Mouse (Mus musculus) T-helper 1 cell (primary cell): Measurements from ENCODE around the gene Nell2.

ENCODE experiments used
- in situ Hi-C: fragments of 300-600 bp; cut with MboI, MseI; formaldehyde crosslinking; loops from one replicate; pipeline ENCODE4 v1.15.1; 2025; ENCODE audit warnings: high pct_unique_total_duplicates

The Nell2 gene

DNA sequence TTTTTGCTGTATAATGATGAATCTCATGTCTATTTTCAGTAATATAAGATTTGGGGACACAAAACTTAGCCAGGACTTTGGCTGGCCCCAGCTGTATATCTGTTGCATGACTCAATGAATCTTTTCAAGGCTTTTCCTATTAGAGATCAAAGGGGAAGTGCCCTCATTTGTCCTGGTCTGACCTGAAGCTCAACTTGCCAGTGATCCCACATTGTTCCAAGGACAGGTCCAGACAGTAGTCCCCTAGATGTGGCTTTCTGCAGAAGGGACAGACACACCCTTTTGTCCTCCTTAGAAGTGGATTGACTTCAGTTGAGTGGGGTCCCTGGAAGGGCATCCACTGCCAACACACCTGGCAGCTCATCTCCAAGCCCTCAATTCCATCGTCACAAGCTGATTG is 173.6 kb downstream of the Nell2 start:
- in situ Hi-C loops = no loop called here

- in situ Hi-C loops = no loop called here
Measured at GRCm38 (mm10) chr15:95334323-95335296, 193.7 kb downstream of the Nell2 start.

GRCm38 (mm10) chr15:95333229-95333628 is 195.1 kb downstream of the Nell2 start:
- in situ Hi-C loops = no loop called here

GRCm38 (mm10) chr15:95330926-95331325 is 197.4 kb downstream of the Nell2 start:
- in situ Hi-C loops = no loop called here

DNA sequence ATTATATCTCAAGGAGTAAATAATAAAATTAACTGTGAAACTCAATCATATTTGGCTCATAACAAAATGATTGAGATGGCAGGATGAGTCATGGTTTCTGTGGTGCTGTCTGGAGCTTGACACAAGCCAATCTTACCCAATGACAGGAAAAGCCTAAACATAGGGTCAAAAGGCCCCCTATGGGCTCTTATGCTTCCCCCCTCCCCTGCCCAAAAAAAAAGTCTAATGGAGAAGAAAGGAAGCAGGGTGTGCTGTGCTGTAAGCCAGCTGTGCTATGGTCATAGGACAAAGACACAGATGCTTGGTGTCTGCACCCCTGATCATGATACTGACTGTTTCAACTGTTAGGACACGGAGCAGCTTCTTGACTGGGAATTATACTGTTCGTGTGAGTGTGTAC is 205.6 kb downstream of the Nell2 start:
- in situ Hi-C loops = no loop called here

GRCm38 (mm10) chr15:95316626-95317025 is 211.7 kb downstream of the Nell2 start:
- in situ Hi-C loops = no loop called here

- in situ Hi-C loops = no loop called here
Measured at GRCm38 (mm10) chr15:95314808-95315145, 213.6 kb downstream of the Nell2 start.

DNA sequence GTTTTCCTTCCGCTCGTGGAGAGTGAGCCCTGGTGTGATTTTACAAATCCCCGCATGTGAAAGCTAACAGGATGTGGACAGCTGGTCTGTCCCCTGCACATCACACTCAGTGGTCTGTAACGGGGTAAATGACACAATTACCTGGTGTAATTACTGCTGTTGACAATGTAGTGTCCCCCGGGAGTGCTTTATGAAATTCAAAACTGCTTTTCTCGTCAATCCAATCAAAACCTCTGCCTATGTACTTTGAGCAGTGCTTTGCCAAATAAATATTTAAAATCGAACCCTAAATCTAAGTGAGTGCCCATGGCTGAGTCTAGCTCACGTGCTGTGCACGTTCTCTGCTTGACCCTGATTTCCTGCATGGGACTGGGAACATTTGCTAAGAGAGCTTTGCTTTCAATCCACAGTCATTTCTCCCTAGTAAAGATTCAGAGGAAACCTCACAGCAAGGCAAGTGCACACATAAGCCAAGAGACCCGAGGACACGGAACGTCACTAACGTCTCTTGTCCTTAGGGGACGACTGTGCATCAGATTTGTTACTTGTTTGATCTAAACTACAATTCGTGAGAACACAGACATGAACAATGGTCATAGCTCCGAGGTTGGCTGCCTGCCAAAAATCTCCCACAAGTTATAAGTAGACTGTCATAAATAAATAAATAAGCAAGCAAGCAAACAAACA is 214.1 kb downstream of the Nell2 start:
- in situ Hi-C loops = no loop called here

- in situ Hi-C loops = no loop called here
Measured at GRCm38 (mm10) chr15:95313286-95313685, 215.1 kb downstream of the Nell2 start.

GRCm38 (mm10) chr15:95304102-95304501 is 224.3 kb downstream of the Nell2 start:
- in situ Hi-C loops = no loop called here

DNA sequence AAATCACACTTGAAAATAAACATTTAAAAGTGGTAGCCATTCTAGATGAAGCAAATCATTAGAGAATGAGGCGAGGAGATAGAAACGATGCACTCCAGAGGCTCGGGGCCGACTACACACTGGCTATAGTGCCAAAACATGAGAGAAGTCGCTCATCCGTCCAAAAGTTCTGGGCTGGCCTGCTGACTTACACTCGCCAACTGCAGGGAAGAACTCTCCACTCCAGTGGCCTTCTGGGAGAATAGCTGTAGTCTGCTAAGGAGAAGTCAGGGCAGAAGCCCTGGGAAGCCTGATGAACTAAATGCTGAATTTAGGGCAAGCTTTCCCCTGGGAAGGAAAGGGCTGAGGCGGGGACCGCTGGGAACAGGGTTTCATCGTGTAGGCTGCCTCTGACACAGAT is 231.8 kb downstream of the Nell2 start:
- in situ Hi-C loops = no loop called here

- in situ Hi-C loops = no loop called here
Measured at GRCm38 (mm10) chr15:95289047-95289446, 239.3 kb downstream of the Nell2 start.

DNA sequence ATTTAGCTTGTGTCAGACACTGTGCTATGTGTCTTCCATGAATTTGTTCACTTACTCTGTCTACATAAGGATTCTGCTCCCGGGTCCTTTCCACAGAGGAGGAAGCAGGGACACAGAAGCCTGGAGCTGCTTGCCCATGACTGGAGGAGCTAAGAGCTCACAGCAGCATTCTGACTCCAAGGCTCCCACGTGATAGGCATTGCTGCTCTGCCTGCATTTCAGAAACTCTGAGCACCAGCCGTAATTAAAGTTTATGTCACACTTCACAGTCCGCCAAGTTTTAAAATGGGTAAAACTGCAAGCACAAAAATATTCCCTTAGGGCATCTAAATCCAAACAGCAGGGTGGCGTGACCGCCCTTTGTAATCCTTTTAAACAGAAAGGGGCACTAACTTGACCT is 243.2 kb downstream of the Nell2 start:
- in situ Hi-C loops = no loop called here

DNA sequence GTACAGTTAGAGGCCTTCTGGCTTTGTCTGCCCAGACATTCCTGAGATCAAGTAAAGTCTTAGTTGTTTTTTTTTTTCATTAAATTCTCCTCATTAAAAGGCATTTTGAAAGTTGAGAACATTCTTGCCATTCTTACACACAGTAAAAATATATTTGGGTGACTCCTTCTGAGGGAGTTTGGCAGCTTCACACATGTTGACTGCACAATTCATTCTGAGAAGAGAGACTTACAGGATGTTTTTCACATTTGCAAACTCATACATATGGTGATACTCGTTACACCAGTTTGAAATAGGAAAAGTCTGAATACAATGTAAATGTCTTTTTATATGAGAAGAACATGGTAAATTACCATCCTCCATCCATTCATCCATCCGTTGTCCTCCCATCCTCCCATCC is 247.4 kb downstream of the Nell2 start:
- in situ Hi-C loops = no loop called here

DNA sequence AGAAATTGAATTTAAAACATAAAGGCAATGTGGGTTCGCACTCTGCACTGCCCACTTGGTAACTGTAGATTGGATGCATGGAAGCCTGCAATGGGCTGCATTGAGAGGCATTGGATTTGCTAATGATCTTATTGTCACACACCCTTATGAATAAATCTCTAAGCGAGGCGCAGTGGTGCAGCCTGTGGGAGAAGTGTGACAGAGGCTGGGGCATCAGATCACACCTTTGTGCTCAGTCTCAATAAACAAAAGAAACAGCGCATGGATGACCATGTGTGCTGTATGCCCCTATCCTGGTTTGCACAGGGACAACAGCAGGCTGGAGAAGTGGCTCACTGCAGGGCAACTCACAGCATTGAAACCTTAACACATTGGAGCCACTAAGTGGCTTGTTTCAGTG is 250.4 kb downstream of the Nell2 start:
- in situ Hi-C loops = no loop called here

DNA sequence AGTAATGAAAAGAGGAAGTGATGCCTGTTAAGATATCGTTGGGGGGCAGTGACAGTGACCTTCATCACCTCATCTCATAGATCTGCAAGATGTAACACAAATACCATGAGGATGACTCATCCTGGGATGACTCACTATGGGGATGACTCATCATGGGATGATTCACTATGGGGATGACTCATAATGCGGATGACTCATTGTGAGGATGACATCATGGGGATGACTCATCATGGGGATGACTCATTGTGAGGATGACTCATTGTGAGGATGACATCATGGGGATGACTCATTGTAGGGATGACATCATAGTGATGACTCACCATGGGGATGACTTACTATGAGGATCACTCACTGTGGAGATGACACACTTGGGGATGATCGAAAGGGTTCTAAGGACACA is 251.8 kb downstream of the Nell2 start:
- in situ Hi-C loops = no loop called here

DNA sequence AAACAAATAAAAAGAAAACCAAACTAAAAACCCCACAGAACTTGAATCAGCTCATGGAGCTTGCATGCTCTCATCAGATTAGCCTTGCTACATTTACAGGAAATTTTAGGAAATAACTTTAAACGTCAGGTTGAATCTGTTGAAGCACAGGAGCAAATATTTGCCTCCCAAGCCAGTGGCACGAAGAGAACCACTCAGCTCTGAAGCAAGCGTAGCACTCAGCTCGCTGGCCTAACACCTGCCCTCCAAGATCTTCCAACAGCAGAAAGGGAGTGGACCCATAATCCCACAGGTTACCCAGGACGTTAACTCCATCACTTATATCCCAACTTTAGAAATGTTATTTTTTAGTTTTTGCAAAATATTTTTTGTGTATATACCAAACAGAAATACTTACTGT is 252.8 kb downstream of the Nell2 start:
- in situ Hi-C loops = no loop called here

GRCm38 (mm10) chr15:95273236-95273635 is 255.1 kb downstream of the Nell2 start:
- in situ Hi-C loops = no loop called here

DNA sequence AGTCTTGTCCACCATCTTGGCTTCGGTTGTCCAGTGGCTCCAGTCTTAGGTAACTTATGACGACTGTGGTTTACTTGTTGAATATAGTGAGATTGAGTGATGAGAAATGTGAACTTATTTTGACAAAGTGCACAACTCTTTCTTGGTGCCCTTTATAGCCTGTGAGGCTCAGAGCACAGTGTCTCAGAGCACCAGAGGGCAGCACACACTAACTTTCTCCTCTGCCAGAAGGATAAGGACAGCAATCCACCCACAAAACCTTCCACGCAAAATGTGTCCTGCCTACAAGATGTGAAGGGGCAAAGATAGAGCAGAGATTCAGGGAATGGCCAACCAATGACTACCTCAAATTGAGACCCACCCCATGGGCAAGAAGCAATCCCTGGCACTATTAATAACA is 256.2 kb downstream of the Nell2 start:
- in situ Hi-C loops = no loop called here

DNA sequence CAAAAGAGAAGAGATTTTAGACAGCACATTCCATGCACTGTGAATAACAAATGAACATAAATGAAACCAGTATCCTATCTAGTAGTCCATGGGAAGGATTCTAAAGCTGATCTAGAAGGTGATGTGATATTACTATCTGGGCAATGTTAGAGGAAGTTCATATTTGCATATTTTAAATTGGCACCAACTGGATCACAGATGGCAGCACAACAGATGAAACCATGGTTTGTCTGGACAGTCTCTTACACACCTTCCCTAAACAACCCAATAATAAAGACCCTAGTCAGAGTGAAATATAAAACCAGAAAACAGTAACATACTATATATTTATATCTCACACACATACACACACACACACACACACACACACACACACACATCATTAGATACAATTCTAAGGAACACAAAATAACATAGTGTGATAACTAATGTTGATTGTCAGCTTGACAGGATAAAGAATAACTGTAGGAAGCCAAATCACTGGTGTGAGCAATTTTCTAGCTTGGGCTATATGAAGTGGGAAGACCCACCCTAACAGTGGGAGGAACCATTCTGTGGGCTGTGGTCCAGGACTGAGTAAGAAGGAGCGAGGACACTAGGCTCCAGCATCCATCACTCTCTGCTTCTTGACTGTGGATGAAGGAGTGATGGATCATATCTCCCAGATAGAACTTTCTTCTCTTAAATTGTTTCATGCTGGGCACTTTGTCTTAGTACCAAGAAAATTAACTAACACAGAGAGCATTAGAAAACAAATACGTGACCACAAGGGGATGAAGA is 268.5 kb downstream of the Nell2 start:
- in situ Hi-C loops = no loop called here

DNA sequence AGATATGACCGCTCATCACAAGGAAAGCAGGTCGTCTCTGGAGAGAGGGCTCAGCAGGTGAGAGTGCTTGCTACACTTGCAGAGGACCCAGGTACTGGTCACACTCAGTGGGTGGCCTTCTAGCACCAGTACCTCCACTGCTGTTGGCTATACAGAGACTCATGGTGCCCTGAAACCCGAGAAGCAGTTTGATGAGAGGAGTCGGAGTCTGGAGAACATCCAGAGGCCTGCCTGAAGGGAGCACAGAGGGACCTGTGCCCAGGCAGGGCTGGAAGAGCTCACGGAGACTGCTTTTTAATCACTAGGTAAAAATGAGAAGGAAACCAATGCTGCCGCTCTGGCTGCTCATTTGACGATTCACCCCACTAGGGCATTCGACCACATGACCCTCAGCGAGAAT is 271.2 kb downstream of the Nell2 start:
- in situ Hi-C loops = no loop called here

GRCm38 (mm10) chr15:95245516-95245915 is 282.8 kb downstream of the Nell2 start:
- in situ Hi-C loops = no loop called here
